Mouse (Mus musculus) neural tube, embryonic 10.5 days (tissue): ENCODE data around the gene 4930522H14Rik.

Experiments used
- DNase-seq: peaks from one replicate; pipeline ENCODE4 v3.0.0-alpha.2; 2017; ENCODE audit warnings: low spot score; ENCODE audit errors: extremely low spot score

The 4930522H14Rik gene

DNA sequence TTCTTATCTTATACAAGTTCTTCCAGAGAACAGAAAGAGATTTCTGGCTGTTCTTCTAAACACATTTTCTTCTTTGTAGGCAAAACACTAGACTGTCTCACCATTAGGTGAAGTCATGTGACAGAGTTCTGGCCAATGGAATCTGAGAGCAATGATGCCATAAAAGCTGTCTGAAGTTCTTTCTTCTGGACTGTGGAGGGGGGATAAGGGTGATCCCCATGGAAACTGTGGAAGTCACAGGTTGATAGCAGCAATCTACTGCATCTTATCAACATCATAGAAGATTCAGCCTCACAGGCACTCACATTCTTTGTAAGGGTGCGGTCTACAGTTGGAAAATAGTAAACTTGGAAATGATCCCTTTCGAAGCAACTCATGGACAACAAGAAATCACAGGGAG is at the start of gene 4930522H14Rik:
Gene 4930522H14Rik (minus strand): TSS at position 187 of the 400 bp plus-strand sequence.
- no peak for DNase-seq

DNA sequence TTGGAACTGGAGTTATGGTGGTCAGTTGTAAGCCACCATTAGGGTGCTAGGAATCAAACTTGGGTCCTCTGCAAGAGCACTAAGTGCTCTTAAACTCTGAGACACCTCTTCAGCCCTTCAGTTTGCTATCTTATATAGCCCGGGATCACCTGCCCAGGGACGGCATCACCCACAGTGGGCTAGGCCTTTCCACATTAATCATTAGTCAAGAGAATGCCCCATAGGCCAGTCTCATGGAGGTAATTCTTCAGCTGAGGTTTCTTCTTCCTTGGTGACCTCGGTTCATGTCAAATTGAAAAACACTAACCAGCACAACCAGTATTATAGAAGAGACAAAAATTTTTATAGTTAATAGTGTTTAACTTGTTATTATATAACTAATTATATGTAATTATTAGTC is 47.3 kb upstream of the 4930522H14Rik start:
- no peak for DNase-seq

DNA sequence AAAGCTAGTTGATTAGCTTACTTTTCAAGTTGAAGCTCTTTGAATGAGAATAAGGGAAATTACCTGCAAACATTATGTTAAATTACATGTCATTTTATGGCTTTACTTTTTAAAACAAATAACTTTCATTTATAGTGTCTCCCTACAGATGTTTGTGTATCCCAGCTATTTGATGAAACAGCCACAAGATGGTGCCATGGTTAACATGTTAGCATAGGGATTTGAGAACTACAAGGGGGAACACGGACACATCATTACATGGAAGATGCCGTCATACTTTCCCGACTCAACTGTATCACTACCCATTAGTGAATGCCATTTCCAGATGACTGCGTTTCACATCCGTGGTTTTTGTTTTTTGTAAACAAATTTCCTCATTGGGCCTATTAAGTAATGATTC is 45.8 kb upstream of the 4930522H14Rik start:
- no peak for DNase-seq

DNA sequence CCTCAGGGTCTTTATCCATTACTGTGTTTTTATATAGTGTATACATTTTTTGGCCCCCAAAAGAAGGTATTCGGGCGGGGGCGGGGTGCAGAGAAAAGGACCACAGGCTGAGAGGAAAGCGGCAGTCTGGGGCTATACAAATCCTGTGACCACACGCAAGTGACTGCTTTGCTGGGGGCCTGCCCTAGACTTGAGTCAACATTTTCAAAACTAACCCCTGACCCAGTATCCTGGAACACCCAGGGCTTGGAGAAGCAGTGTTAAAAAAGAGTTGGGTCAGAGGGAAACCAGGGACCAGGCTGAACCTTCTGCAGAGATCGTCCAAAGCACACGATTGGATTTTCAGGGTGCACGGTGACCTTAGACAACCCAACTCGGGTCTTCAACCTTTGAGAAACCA is 43.7 kb upstream of the 4930522H14Rik start:
- DNase-seq: no peak

DNA sequence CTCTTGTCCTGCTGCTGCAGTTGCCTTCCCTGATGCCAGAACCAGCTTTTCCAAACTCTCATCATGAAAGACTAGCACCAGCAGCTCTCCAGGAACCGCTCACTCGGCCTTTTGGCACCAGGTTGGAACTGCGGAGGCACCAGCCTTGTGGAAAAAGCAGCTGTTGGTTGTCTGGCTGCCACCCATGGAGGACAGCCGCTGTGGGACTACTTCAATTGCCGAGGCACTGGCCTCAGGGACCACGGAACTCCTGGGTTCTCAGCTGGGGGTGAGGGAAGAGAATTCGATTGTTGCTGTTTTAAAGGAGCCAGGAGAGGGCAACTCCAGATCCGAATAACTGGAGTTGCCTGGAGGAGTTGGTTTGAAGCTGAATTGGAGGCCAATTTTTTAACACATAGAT is 43.2 kb upstream of the 4930522H14Rik start:
- no peak for DNase-seq

DNA sequence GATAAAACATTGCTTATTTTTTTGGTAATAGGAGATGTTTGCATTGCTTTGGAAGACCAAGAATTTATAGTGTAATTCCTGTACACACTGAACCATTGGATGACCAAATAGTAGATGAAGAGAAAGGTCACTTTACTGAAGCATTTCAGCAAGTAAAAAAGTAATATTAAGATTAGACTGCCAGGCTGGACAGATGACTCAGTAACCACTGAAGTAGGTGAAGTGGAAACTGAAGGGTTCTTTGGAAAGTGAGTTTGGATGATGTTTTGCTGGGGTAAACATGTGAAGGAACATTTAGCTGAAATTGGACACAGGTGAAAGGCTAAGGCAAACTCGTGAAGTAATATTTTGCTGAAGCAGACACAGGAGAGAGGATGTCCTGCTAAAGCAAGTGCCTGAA is 41.5 kb upstream of the 4930522H14Rik start:
- DNase-seq: no peak

DNA sequence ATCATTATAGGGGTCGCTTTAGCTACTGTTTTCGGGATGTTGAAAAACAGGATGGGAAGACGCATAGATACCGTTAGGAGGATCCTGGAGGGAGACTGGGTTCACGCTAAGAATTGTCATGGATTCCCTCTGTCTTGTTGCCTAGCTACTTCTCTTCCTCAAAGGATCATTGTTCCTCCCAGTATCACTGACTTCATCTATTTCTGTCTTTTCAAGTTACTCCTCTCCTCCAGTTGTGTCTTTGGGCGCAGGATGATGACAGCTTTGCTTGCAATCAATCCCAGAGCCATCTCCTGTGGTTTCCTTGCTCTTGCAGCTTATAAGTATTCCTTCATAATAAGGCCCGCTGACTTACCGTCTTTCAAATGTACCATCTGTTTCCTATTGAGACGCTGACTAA is 38.3 kb upstream of the 4930522H14Rik start:
- no peak for DNase-seq

DNA sequence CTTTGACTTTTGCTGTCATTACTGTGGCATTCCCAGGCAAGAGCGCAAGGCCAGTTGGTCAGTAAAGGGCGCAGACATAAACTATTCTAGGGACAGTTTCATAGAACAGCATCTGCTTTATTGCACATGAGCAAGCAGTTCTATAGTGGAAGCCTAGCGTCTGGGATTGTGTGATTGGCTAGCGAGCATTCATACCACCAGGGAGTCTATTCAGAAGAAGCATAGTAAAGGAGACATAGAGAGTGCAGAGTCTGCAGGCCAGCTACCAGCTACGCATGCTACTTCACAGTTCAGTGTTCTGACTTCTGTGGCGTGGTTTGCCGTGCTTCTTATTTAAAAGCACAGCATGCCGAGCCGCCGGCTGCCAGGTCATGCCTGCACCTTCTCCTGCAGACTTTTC is 37.9 kb upstream of the 4930522H14Rik start:
- DNase-seq: peak; percentile 14

DNA sequence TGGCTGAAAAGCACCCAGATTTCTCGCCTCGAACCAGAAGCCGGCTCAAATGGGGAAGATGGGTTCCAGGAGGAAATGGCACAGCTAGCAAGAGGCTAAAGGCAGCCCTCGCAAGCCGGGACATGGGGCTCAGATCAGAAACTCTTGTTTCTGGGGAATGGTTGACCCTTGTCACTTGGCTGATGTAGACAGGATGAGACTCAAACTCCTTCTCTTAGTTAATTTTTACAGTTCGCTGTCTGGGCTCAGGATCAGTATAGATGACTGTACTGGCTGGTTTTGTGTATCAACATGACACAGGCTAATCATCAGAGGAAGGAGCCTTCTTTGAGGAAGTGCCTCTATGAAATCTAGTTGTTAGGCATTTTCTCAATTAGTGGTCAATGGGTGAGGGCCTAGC is 33.6 kb upstream of the 4930522H14Rik start:
- no peak for DNase-seq

DNA sequence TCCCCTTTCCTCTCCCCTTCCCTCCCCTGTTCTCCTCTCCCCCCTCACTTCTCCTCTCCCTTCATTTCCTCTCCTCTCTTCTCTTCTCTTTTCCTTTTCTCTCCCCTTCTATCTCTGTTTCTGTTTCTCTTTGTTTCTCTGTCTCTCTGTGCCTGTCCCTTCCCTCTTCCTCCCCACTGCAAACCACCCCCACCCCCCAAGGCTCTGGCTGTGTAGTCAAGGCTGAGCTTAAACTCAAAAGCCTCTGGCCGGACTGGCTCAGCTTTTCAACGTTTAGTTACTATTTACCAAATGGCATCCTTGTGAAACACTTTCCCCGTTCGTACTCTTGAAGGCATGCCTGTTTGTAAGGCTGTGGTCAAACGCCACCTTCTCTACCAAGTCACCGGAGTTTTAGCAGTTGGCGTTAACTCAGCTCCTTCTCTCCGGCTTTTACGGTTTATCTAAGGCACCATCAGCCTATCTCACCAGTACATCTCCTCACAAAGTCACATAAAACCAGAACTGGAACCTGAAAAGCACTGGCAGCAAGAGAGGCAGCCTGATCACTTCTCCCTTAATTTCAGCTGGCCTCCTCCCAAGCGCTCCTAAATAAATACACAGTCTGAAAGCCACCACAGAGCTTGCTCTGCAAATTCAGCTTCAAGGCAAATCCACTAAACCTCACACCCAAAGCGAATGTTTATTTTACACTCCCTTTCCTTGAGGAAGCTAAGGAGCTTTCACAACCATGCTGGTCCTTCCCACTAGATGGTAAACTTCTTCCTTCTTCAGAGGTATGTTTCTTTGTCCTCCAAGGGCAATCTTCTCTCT is 19.4 kb upstream of the 4930522H14Rik start:
- DNase-seq: no peak

DNA sequence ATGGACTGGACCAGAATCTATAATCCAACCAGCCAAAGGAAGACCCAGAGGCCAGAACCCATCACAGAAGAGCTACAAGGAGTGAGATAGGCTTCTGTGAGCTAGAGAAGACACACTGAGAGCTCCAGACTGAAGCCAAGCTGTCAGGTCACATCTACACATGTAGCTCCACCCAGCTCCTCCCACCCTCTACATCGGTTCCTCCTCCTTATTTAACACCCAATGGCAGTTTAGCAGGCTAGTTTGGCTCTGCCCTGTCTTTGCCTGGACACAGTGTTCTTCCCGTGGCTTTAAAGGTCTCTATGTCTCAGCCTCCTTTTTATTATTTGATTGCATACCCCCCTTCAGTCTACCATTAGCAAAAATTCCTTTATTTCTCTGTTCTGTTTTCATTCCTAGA is 16.2 kb upstream of the 4930522H14Rik start:
- no peak for DNase-seq

DNA sequence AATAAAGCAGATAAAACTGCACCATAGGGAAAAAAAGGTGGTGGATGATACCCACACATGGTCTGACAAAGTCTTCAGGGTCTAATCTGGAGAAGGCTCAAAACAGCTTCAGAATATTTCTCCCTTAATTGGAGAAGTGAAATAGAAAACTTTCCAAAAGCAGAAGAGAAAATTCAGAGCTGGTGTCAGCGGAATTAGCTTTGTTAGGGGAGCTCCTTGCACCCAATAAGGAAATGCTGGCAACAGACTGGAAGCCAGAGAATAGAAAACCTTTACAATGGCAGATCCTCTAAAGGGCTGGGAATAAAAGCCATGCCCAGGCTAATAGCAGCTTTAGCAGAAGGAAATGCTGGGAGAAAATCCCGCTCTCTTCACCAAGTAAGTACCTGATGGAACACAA is 15.4 kb upstream of the 4930522H14Rik start:
- DNase-seq: no peak

DNA sequence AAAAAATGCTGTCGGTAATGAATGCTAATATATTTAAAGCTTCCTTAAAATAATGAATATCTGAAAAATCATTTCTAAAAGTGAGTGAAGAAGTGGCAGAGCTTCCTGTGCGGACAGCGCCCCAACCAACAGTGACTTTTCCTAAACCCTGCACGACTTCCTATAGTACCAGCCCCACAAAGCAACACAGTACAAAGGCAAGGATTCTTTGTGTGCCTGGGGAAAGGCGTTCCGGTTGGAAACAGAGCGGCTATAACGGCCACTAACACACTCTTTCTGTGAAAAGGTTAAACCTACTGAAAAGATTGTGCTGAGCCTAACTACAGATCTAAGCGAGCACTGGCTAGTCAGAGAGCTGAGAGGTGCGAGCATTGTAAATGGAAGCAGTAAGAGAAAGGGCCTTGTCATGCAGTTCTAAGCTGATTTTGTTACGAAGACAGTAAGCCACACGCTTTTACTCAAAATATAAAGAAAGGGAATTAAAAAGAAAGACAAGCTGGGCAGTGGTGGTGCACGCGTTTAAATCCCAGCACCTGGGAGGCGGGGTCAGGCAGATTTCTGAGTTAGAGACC is 766 bp downstream of the 4930522H14Rik start:
- DNase-seq: no peak

DNA sequence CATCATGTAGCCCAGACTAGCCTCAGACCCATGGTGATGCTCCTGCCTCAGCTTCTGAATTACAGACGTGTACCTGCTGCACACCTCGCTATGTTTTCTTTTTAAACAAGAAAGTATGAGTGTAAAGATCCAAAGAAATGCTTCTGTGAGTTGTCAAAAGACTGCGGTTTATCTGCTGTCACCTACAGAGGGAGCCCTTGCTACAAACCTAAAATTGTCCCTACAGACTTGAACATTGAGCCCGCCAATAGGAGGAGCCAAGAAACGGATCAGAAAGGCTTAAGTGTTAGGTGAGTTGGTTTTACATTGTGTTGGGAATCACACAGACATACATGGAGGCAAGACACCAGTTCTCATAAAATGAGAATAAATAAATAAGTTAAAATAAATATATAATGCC is 26.2 kb downstream of the 4930522H14Rik start:
- peak; percentile 19 for DNase-seq

DNA sequence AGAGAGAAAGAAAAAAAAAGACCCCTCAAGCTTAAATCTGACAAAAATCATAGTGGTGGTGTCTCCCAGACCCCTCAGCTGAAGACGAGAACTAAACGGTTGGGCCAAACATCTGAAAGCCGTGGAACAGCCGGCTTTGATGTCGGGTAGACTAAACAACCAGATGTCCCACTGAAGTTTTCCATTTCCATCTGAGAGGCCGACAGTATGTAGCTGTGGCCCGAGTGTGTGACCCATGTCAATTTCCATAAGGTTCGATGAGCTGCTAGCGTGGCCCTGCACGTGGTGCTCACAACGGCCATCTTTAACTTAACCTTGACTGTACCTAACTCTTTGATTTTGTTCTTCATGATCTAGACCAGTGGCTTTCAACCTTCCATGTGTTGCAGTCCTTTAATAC is 32.6 kb downstream of the 4930522H14Rik start:
- DNase-seq: no peak

DNA sequence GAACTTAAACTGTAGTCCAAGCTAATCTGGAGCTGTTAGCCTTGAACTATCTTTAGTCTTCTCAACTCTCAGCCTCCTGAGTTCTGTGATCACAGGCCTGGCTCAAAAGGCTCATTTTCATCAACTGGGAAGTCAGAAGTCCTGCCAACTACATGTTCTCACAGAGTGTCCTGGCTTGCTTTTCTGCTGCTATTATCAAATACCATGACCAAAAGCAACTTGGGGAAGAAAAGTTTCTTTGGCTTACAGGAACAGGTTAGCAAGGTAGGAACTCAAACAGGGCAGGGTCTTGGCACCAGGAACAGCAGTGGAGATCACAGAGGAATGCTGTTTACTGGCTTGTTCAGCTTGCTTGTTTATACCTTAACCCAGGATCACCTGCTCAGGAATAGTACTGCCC is 37.5 kb downstream of the 4930522H14Rik start:
- no peak for DNase-seq

DNA sequence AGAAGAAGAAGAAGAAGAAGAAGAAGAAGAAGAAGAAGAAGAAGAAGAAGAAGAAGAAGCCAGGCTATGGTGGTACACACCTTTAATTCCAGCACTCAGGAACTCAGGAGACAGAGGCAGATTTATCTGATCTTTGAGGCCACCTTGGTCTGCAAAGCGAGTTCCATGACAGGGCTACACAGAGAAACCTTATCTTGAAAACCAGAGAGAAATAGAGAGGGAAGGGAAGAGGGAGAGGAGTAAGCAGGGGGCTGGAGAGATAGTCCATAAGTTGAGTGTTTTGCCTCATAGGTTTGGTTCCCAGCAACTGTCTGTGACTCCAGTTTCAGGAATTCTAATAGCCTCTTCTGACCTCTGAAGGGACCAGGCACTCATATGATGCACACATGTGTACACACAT is 42.3 kb downstream of the 4930522H14Rik start:
- DNase-seq: no peak

DNA sequence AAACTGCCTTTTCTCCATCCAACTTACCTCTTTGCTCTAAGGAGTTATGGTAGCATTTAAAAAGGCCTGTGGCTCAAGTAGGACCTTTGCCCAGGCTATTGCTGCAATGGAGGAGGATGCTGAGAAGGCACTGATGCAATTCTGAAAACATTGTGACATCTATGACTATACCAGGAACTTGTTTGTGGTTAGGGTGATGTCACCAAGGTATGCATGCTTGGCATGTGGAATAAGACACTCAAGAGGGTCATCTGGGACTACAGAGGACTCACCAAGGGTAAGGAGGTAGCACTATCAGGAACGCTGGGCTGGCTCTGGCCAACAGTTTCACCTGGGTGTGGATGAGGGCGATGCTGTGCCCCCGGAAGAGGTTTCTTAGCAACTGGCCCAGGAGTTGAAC is 46.5 kb downstream of the 4930522H14Rik start, which contains the start of gene Rnf11:
Gene Rnf11 (minus strand): TSS at position 108 of the 400 bp plus-strand sequence.
- DNase-seq: no peak

DNA sequence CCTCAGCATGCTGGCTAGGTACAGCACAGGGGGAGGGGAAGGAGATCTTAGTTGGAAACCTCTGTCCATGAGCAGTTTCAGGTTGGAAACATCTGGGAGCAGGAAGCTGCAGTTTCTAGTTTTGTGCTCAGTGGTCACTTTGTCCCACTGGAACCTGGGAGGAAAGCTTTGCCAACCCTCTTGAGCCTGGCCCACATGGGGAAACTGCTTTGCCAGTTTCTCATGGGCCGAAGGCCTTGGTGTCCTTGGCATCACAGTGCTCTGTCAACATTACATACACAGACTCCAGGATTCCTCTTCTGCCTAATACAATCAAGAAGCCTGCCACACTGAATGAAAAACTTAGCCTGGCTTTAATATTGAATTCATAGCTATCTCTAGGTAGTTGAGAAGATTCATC is 48.4 kb downstream of the 4930522H14Rik start:
- no peak for DNase-seq

DNA sequence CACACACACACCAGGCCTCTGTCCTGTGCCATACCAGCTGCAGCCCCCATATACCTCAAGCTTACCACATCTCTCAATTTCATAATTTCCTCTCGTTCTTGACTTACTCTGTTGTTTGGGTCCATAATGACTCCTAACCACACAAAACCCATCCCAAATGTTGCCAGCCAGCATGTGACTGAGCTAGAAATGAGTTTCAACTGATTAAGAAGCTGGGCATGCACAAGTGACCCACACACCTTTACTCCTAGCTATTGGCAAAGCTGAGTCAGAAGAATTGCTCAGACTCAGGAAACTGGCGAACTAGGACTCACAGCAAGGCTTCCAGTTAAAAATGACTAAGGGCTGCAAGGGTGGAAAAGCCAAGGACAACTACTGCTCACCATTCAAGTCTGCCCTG is 49.7 kb downstream of the 4930522H14Rik start:
- no peak for DNase-seq

DNA sequence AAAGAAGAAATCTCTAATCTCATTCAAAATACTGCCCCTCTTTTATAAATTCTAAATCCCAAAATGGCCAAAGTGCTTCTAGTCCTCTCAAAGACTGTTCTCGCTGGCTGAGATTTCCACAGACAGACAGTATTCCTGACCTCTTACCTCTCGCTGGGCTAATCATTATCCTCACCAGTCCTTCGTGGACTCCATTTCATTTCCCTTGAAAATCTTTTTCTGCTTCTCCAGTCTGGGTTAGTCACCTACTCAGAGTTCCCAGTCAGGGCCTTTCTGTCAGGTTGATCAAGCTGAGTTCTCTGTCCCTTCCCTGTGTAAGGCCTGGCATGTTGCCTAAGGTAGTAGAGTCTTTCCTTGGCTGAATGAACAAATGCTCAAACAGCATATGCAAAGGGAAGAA is 53.6 kb downstream of the 4930522H14Rik start:
- no peak for DNase-seq

DNA sequence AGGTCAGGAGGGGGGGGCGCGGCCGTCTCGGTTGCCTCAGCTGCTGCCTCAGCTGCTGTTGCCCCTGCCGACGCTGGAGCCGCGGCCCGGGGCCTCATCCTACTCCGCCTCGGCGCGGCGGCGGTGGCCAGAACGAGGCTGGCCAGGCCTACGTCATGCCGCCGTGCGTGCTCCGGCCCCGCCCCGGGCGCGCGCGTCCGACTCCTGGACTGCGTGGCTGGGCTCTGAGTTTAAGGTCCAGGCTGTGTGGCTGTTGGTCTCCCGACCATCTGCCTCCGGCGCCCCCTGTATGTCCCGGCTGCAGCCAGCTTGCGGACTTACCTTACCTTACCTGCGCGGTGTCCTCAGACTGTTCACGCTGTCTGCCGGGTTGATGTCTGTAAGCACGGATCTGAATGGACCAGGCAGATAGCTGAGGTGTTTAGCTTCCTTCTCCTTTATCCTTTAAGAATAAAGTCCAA is 54.5 kb downstream of the 4930522H14Rik start:
- peak; percentile 94 for DNase-seq
